Mouse (Mus musculus) adrenal gland, postnatal 36 days (tissue): ENCODE data around the gene Egfl7. TPM values are rescaled to one million over a fixed set of nuclear protein-coding genes. Genes with fewer than 3 reads are reported as not detected.
A peak's percentile ranks its signal among the peaks of the same experiment; 100 is the strongest.

Experiments used
- DNase-seq, 2 experiments: peaks; one replicate each; pipeline ENCODE4 v3.0.0; 2021; ENCODE audit warnings: mixed read lengths in 1 of 2
- total RNA-seq, 2 experiments: library from RNA; stranded (reverse); gene quantifications; 2 replicates each; pipeline ENCODE4 v1.2.3; 2021

Egfl7 gene
- total RNA-seq, 2 experiments from 2014 or later = 86.2 to 127 TPM

GRCm38 (mm10) chr2:26561351-26562016 lies 18.3 kb upstream of the Egfl7 start:
- peak; percentile 38 to 43 for DNase-seq

GRCm38 (mm10) chr2:26566221-26566620 lies 13.6 kb upstream of the Egfl7 start:
- peak; percentile 52 to 71 for DNase-seq

GRCm38 (mm10) chr2:26570034-26570433 lies 9.8 kb upstream of the Egfl7 start:
- peak in 1 of 2 experiments; percentile 51 for DNase-seq

GRCm38 (mm10) chr2:26571400-26571799 lies 8.4 kb upstream of the Egfl7 start:
- no peak for DNase-seq

GRCm38 (mm10) chr2:26571826-26572225 lies 8.0 kb upstream of the Egfl7 start:
- DNase-seq = peak in 1 of 2 experiments; percentile 66

- DNase-seq = peak; percentile 56 to 64
These were observed 6.4 kb upstream of the Egfl7 start for GRCm38 (mm10) chr2:26573396-26573795.

GRCm38 (mm10) chr2:26573807-26574206 lies 6.0 kb upstream of the Egfl7 start:
- no peak for DNase-seq

GRCm38 (mm10) chr2:26574862-26575261 lies 5.0 kb upstream of the Egfl7 start:
- no peak for DNase-seq

GRCm38 (mm10) chr2:26575378-26575777 lies 4.4 kb upstream of the Egfl7 start:
- DNase-seq = no peak

- peak; percentile 65 to 79 for DNase-seq
These were observed 3.9 kb upstream of the Egfl7 start for GRCm38 (mm10) chr2:26575865-26576264.

GRCm38 (mm10) chr2:26576462-26576861 lies 3.4 kb upstream of the Egfl7 start:
- no peak for DNase-seq

- peak; percentile 57 to 68 for DNase-seq
These were observed 1.4 kb upstream of the Egfl7 start for GRCm38 (mm10) chr2:26578369-26578768.

GRCm38 (mm10) chr2:26580751-26581150 lies 937 bp downstream of the Egfl7 start:
- DNase-seq = peak in 1 of 2 experiments; percentile 37

- no peak for DNase-seq
These were observed 2.4 kb downstream of the Egfl7 start for GRCm38 (mm10) chr2:26582203-26582602.

- no peak for DNase-seq
These were observed 2.9 kb downstream of the Egfl7 start for GRCm38 (mm10) chr2:26582741-26583140.

GRCm38 (mm10) chr2:26583640-26584039 lies 3.8 kb downstream of the Egfl7 start:
- DNase-seq = peak; percentile 67 to 80

GRCm38 (mm10) chr2:26585713-26586112 lies 5.9 kb downstream of the Egfl7 start:
- DNase-seq = no peak

- peak; percentile 74 to 81 for DNase-seq
These were observed 6.7 kb downstream of the Egfl7 start, which contains the start of gene Gm20532 for GRCm38 (mm10) chr2:26586294-26587043. Gene Gm20532 (plus strand): TSS chr2:26586639.

- DNase-seq = no peak
These were observed 7.2 kb downstream of the Egfl7 start for GRCm38 (mm10) chr2:26587044-26587405.

GRCm38 (mm10) chr2:26588573-26588972 lies 8.8 kb downstream of the Egfl7 start:
- DNase-seq = no peak

GRCm38 (mm10) chr2:26589284-26589683 lies 9.5 kb downstream of the Egfl7 start:
- DNase-seq = no peak

- no peak for DNase-seq
These were observed 10.5 kb downstream of the Egfl7 start for GRCm38 (mm10) chr2:26590282-26590681.

GRCm38 (mm10) chr2:26590962-26591361 lies 11.1 kb downstream of the Egfl7 start:
- no peak for DNase-seq

GRCm38 (mm10) chr2:26591416-26591815 lies 11.6 kb downstream of the Egfl7 start:
- DNase-seq = no peak
